Mouse (Mus musculus): ENCODE results near the gene C1qtnf6.

C1qtnf6 gene

GRCm38 (mm10) chr15:78513019-78513418, 18.2 kb downstream of the C1qtnf6 start:
- DNase-seq: no peak

GRCm38 (mm10) chr15:78511951-78512350, 19.3 kb downstream of the C1qtnf6 start:
- DNase-seq: no peak

- DNase-seq: no peak
Measured at GRCm38 (mm10) chr15:78510736-78511135, 20.5 kb downstream of the C1qtnf6 start.

- DNase-seq: no peak
Measured at GRCm38 (mm10) chr15:78510121-78510576, 21.1 kb downstream of the C1qtnf6 start.

GRCm38 (mm10) chr15:78509297-78509899, 21.8 kb downstream of the C1qtnf6 start:
- DNase-seq: no peak

- no peak for DNase-seq
Measured at GRCm38 (mm10) chr15:78508443-78508842, 22.8 kb downstream of the C1qtnf6 start.

GRCm38 (mm10) chr15:78505541-78505940, 25.7 kb downstream of the C1qtnf6 start:
- DNase-seq: no peak

GRCm38 (mm10) chr15:78504816-78505215, 26.4 kb downstream of the C1qtnf6 start:
- no peak for DNase-seq

- no peak for DNase-seq
Measured at GRCm38 (mm10) chr15:78504013-78504412, 27.2 kb downstream of the C1qtnf6 start.

GRCm38 (mm10) chr15:78502437-78503132, 28.6 kb downstream of the C1qtnf6 start:
- no peak for DNase-seq

- no peak for DNase-seq
Measured at GRCm38 (mm10) chr15:78494968-78495406, 36.2 kb downstream of the C1qtnf6 start, which contains the start of gene Il2rb. Il2rb (minus strand) TSS chr15:78495271.

- no peak for DNase-seq
Measured at GRCm38 (mm10) chr15:78493401-78494010, 37.7 kb downstream of the C1qtnf6 start.

- DNase-seq: no peak
Measured at GRCm38 (mm10) chr15:78491301-78491700, 39.9 kb downstream of the C1qtnf6 start.

- DNase-seq: no peak
Measured at GRCm38 (mm10) chr15:78489906-78490305, 41.3 kb downstream of the C1qtnf6 start.

GRCm38 (mm10) chr15:78489248-78489647, 42.0 kb downstream of the C1qtnf6 start:
- DNase-seq: peak; percentile 45

GRCm38 (mm10) chr15:78487066-78487465, 44.1 kb downstream of the C1qtnf6 start:
- no peak for DNase-seq

GRCm38 (mm10) chr15:78486564-78486963, 44.7 kb downstream of the C1qtnf6 start:
- no peak for DNase-seq

GRCm38 (mm10) chr15:78483311-78483710, 47.9 kb downstream of the C1qtnf6 start:
- DNase-seq: peak; percentile 73

- DNase-seq: peak; percentile 23
Measured at GRCm38 (mm10) chr15:78482518-78482917, 48.7 kb downstream of the C1qtnf6 start.

- DNase-seq: peak; percentile 38
Measured at GRCm38 (mm10) chr15:78481448-78482000, 49.7 kb downstream of the C1qtnf6 start.

- no peak for DNase-seq
Measured at GRCm38 (mm10) chr15:78480991-78481390, 50.2 kb downstream of the C1qtnf6 start.

GRCm38 (mm10) chr15:78480111-78480510, 51.1 kb downstream of the C1qtnf6 start:
- no peak for DNase-seq

GRCm38 (mm10) chr15:78479470-78479869, 51.7 kb downstream of the C1qtnf6 start:
- DNase-seq: no peak

GRCm38 (mm10) chr15:78478073-78478472, 53.1 kb downstream of the C1qtnf6 start:
- no peak for DNase-seq
